Mouse (Mus musculus) heart, postnatal 0 days (tissue): ENCODE measurements at regions not wholly inside any gene's neighbourhood (a gene's known extent, or its start where the extent isn't known, plus 50 kb on each side); places are given as distances from the start of the nearest gene placed in this dataset.

Experiments used
- CTCF ChIP-seq: IDR thresholded peaks from 2 replicates; pipeline ENCODE4 v1.5.1; 2016; ENCODE audit warnings: antibody characterized with exemption, control low read depth, low read depth
- EP300 ChIP-seq: IDR thresholded peaks from 2 replicates; pipeline ENCODE4 v1.6.1; 2016; ENCODE audit warnings: antibody characterized with exemption, low read depth

DNA sequence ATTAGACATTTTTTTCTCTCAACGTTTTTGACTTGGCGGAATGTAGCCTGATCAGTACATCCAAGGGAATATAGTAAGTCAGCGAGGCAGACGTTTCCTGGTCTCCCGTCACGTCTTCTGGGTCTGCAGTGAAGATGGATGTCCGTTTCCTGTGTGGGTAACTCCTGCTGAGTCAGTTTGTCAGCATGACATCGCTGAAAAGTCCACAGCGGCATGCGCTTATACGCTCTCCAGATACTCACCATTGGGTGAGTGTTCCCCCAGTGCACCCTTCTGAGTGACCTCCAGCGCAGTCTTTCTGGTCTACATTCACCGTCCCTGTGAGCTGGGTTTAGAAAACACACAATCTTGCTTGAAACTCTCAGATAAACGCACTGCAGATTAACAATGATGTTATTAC, 58.5 kb upstream of the Klf6 start:
- TF ChIP-seq CTCF = no peak
- no peak for TF ChIP-seq EP300
